In genomic region chr16:30599491-30600268, GRCm38 (mm10) we compare ENCODE assay signal across 8 mouse cellular contexts. TPM values are rescaled to one million over a fixed set of nuclear protein-coding genes. Genes with fewer than 3 reads are reported as not detected.
DNase-seq lines count a peak whose midpoint lies in the region; ATAC-seq lines count a peak whose summit lies in the region.

Fam43a (plus strand) TSS chr16:30599723.

- peaks cover 14% of the 10 kb centered on the region for H3K27me3 ChIP-seq in hindbrain, embryonic 11.5 days (ENCODE audit: control insufficient read depth, insufficient read depth, low read length)

- H3K9me3 ChIP-seq in hindbrain, embryonic 11.5 days (ENCODE audit: control insufficient read depth, low read length): no peaks in the 10 kb centered on the region

- peak within 1 kb of the TSS; percentile 47 for H3K4me3 ChIP-seq in hindbrain, embryonic 11.5 days (ENCODE audit: low read depth, low read length)

- H3K27ac ChIP-seq in hindbrain, embryonic 11.5 days (ENCODE audit: low read depth, low read length): 0 out of 2 replicates have a peak within 1 kb of the TSS, but pooled peaks have one; percentile 3

- H3K4me2 ChIP-seq in hindbrain, embryonic 11.5 days (replicated peaks; ENCODE audit: low read depth, low read length): peak within 1 kb of the TSS; percentile 89

- H3K4me1 ChIP-seq in hindbrain, embryonic 11.5 days (replicated peaks; ENCODE audit: control insufficient read depth, insufficient read depth, low read length): peaks cover 10% of the 10 kb centered on the region

- H3K9ac ChIP-seq in hindbrain, embryonic 11.5 days (ENCODE audit: low read depth, low read length): peak within 1 kb of the TSS; percentile 70

- peak; percentile 90 for DNase-seq in MN1 (ENCODE audit: low spot score)
- DNase-seq in cerebellum, adult 8-10 months: peak; percentile 94
- DNase-seq in frontal cortex, postnatal 10 days (ENCODE audit: low spot score in 2 of 2): peak; percentile 61 to 75
- peak; percentile 91 for DNase-seq in hindbrain, embryonic 11.5 days (ENCODE audit: low spot score)
- peak; percentile 51 to 66 for DNase-seq in layer of hippocampus, postnatal 25 days (ENCODE audit: extremely low spot score in 1 of 2, low spot score in 1 of 2)
- peak; percentile 93 for DNase-seq in lung, postnatal 25 days (ENCODE audit: low spot score)
- peak; percentile 85 for DNase-seq in retina, adult 2 months (ENCODE audit: low read depth, low spot score)
- peak; percentile 74 for DNase-seq in thymus, postnatal 25 days

- peak; percentile 77 for ATAC-seq in hindbrain, embryonic 11.5 days (ENCODE audit: low FRiP score)

- WGBS in hindbrain, embryonic 11.5 days: under 1% methylated on average over 63 of the region's 63 CpGs

- H3K36me3 ChIP-seq in hindbrain, embryonic 11.5 days (ENCODE audit: control insufficient read depth, insufficient read depth, low read length): no peaks in the 10 kb centered on the region

RNA-seq across cellular contexts. Expression of gene Fam43a, which starts in this region (rescaled TPM):
- 6.7 TPM in 2 replicates for polyA plus RNA-seq in hindbrain, embryonic 11.5 days (2014; fragmentation: Nextera tagmentation; extraction: Ambion mirVana)
- total RNA-seq in layer of hippocampus, postnatal 25 days (2021): 10 to 100 TPM in 1 of 2 experiments, 1 to 10 TPM in 1; 9.0 to 12.7 TPM

Comparison
In these comparisons a context has a peak if more than half of its experiments do, and no peak if none do; other contexts are left out.
1. Peak in every context shown above with its lines: DNase-seq, ATAC-seq, H3K4me3 ChIP-seq and H3K27ac ChIP-seq.